Mouse (Mus musculus): ENCODE measurements around the gene Hipk3.

Gene Hipk3

DNA sequence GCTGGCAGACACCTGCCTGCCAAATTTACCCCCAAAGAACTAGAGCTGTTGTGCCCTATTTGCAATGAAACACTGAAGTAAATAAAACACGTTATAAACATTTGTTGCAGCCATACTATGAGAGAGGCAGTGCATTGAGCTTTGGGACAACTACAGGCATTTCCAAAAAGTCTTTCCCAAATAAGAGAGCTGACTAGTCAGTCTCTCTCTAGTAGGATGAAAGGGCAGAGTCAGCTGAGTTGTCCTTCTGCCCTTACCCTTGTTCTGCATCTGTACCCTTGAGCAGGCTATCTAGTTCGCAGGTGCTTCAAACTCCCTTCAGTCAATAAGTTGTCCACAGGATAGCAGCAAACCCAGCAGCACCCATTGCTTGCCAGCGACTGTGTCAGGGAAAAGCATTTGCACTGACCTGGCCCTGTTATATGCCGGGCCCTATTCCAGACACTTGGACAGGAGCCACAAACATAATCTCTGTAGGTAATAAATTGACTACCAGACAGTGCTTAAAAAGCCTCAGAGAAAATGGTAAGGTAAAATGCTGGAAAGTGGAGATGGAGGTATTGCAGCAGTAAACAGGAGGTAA, 83.2 kb downstream of the Hipk3 start, which contains the start of gene D430041D05Rik:
Gene D430041D05Rik, minus strand, starts transcription at position 51 of the 583 bp plus-strand sequence.
- no peak for DNase-seq

DNA sequence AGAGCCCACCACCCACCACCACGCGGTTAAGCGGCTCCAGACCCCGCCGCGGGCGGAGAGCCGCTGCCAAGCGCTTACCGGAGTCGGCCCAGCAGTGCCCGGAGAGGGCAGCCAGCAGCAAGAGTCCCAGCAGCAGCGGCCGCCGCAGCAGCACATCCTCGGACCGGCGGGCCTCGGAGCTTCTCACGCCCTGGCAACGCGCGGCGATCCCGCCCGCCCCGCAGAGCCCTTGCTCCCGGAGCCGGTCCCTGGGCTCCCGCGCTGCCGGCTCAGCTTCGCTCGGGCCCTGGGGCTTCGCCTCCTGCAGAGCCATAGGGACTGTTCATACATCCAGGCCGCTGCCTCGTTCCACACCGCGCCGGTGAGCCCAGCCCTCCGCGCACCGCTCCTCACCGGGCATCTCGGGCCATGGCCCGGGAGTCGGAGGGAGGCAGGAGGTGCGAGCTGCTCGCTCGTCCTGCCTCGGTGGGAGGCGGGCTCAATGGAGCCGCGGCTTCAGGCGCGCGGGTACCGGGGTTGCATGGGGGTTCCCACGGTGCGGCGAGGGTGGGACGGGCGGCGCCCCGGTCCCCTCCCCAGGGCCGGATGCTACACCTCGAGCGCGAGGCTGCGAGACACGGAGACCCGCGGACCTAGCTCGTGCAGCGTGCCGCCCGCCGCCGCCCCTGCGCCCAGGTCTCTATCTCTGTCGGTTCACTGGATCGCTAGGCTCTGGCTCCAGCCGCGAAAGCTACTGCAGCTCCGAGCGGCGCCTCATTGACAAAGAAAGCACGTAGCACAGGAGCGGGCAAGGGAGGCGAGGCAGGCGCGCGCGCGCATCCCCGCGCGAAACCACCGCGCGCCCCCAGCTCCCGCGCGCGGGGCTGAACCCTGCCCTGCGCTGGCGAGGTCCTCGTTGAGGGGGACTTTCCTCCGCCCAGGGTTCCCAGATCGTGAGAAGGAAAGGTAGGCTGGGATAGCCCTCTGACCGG, 84.1 kb downstream of the Hipk3 start:
- no peak for DNase-seq

DNA sequence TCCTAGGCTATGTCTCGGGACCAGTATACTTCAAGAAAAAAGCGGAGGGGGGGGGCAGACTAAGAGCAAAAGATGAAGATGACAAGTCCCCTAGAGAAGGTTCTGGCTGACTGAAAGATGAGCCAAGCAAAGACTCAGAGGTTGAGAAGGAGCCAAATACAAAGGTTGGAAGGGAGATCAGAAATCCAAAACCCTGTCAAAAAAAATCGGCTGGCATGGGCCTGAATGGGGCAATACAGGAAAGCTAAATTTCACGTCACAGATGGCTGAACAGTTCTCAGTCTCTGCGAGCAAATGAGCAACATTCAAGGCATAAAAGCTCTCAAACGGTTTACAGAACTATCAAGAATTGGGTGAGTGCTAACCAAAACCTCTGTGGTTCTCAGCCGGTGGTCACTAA, 85.9 kb downstream of the Hipk3 start:
- DNase-seq, result no peak

DNA sequence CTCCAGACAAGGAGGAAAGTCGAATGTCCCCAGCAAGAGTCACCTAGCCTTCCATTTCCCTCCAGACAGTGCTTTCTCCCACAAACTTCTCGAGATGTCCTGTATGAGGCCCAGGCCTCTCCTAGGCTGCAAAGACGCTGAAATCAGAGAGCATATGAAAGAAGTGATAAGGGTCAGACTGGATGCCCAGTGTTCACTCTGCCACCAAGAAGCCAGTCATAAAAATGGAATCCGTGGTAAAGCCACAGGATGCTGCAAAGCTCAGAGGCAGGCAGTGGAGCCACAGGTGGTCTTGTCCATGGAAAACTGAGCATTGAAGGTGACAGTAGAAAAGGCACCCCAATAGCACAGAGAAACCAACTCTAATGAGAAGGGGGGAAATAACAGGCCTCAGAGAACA, 86.3 kb downstream of the Hipk3 start:
- DNase-seq, result no peak

DNA sequence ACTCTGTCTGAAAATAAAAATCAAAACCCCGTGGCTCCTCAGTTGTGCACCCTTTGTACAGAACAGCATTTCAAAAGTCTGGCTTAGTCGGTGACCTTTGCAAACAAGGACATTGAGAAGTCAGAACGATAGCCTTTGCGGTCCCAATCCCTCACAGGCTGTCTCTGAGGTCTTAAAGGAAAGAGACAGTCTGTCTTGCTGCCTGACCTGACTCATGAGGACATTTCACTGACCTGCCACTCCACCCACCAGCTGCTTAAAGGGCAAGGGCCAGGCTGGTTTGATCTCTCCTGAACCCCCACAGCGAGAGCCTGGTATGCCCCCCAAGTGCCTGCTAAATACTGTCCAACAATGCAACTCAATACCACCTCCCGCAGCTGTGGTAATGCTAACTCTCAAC, 90.2 kb downstream of the Hipk3 start:
- no peak for DNase-seq

DNA sequence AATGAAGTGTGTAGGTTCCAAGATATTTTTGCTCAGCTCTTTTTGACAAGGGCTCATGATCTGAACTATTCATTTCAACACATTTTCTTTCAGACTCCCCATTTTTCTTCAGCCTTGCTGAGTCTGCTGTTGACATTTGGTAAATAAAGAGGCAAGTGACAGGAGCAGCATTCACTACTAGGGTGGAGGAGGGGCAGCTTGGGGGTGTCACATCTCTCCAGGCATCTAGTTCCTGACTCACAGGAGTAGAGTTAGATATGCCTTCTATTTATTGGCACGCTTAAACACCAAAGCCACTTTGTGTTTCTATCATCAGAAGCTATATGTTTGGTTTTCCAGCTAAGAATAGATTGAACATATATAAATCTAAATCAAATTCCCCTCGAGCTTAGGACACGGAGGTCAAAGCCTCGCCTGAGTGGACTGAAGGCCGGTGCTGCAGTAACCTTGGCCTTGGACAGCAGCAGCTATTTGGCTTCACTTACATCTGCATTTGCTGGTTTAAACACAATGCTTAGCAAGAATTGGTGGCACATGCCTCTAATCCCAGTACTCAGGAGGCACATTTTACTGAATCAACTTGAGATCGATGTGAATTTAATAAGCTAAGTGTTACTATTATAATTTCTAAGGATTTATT, 95.5 kb downstream of the Hipk3 start:
- no peak for DNase-seq

DNA sequence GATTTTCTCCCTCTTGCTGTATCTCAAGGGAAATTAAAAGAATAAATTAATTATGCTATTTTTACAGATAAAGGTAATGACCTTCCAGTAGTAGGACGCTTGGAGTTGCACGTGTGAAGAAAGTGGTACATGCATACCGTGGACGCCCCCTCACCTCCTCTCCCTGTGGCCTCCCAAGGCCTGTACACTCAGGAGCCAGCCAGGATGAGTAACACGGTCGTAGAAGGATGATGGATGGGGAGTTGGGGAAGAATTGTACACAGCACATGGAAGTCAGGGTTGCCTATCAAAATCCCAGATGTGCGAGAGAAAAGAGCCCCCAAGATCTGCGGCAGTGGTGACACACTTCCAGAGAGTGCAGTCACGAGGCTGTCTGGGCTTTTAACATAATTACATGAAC, 98.3 kb downstream of the Hipk3 start:
- DNase-seq, result no peak

DNA sequence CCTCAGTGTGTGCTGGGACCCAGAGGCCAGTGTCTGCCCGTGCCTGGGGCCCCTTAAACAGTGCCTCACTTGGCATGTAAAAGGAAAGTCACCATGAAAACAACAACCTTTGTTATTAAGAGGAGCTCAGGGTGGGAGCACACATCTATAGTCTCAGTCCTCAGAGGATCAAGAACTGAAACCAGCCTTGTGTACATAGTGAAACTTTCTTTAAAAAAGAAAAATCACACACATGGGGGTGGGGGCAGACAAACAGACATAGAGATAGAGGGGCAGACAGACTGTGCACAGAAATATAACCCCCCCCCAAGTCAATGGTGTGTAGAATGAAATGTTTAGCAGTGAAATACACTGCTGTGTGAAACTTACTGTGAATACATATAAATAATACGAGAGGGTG, 99.5 kb downstream of the Hipk3 start:
- no peak for DNase-seq

DNA sequence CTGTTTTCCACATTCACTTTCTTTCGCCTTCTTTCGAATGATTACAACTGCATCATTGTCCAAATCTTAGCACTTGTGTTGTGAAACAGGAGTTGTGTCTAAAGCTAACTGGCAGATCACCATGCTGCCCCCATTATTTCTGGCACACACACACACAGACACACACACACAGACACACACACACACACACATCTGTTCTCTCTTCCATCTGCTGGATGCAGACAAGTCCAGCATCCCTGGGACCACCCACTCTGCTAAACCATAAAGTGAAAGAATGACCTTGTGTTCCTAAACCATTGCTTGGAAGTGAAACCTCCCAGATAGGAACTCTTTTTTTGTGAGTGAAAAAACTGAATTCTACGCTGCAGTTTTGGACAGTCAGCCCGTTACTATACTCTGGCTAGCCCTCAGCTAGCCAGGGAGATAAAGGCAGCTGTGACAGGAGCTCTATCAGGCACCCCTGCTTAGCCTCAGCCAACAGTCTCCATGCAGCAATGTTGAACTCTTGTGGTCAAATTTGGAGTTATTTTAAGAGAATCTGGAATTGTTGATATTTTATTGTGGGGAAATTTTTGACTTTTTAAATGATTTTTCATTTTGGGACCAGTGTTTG, 101.4 kb downstream of the Hipk3 start:
- DNase-seq, result no peak

DNA sequence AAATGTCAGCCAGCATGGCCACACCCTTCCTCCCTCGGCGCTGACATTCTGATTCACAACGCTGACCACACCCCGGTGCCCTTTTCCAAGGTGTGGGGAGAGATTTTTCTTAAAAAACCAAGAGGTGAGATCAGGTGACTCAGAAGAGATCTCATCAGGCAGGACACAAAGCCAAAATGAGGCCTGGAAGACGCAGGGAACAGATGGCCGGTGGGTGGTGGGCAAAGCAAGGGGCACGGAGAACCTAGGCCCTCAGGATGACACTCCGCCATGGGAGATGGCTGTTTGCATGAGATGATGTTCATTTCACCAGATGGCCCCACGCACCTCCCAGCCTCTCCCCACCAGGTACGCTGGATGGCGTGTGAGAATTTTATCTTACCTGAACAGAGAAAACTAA, 105.0 kb downstream of the Hipk3 start:
- no peak for DNase-seq

DNA sequence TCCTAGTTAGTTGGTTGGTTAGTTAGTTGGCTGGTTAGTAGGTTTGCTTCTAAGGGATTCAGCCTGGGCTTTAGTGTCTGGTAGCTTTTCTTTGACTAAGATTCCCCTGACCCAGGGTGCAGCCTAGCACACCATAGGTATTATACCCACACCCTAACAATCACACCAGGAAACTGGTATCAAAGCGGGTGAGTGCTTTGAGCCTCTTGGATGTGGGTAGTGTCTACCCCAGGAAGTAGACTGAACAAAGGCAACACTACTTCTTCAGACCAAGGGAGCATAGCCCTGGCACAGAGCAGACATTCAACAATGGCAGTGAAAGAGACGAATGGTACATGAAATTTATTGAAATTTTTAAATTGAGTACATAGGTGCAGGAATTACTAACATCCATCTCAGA, 108.3 kb downstream of the Hipk3 start:
- no peak for DNase-seq

DNA sequence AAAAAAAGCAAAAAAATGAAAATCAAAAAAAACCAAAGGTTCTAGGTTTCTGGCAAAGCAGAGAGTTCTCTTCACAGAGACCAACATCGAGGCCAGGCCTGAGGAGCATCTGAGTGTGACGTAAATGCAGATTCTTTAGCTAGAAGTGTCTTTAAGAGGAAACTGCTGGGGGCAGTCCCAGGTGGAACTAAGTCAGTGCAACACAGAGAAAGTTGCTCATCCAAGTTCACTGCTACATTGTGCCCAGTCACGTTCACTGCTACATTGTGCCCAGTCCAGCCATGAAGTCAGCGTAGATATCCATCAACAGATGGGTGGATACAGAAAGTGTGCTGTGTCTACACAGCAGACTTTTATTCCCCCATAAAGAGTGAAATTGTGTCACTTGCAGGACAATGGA, 110.7 kb downstream of the Hipk3 start:
- no peak for DNase-seq

DNA sequence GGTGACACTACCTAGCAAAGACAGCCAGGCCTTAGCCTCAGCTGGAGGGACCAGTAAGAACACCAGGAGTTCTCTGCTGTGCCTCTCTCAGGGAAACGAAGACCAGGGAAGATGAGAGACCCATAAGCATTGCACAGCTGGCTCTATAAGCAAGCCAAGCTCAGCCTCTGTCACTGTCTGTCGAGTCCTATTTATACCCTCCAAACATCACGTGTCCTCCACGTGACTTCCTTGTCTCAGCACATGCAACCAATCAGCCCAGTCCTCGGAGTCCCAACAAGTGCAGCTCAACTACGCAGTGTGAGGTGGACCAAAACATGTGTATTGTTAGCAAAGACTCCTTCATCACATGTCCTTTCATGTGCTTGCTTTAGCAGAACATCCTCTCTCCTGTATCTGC, 111.4 kb downstream of the Hipk3 start:
- no peak for DNase-seq

DNA sequence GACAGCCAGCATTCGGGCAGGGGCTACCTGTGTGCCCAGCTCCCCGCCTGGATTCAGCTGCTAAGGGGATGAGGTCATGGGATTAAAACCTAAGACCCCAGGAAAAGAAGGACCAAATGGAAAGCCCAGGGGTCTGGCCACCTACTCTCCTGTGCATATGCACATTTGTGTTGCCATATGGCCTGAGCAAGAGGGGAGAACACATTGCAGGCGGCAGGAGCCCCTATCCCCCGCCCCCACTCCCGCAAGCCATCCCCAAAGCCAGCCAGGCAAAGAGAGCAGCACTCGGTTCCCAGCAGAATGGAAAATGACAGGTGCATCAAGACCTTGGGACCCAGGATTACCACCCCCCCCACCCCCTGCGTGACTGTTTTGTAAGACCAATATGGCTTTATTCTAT, 114.9 kb downstream of the Hipk3 start:
- DNase-seq, result no peak

DNA sequence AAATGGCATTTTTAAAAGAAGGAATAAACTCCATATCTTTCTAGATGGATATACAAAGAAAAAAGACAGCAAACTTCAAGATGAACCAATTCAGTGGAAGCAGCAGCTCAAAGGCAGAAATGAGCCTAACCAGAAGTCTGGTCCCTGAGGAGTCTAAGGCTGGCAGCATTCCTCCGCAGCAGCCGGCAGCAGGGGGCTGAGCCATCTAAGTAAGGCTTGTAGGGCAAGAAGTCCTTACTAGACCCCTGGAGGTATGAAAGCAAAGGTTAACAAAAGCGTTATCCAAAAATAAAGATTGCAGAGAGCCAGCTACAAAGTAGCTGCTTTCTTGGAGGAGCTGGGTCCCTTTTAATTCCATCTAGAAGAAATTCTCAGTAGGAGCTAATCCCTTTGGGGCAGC, 115.5 kb downstream of the Hipk3 start:
- DNase-seq, result no peak

DNA sequence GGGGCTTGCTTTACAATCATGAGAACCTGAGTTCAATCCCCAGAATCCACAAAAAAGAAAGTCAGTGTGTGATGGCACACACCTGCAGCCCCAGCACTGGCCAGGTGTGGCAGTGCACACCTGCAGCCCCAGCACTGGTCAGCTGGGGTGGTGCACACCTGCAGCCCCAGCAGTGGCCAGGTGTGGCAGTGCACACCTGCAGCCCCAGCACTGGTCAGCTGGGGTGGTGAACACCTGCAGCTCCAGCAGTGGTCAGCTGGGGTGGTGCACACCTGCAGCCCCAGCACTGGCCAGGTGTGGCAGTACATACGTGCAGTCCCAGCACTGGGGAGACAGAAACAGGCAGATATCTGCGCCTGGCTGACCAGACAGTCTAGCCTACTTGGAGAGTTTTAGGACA, 116.3 kb downstream of the Hipk3 start:
- peak; percentile 8 to 18 for DNase-seq
